9 mouse cellular contexts compared by ENCODE assay signal in the genomic region with DNA sequence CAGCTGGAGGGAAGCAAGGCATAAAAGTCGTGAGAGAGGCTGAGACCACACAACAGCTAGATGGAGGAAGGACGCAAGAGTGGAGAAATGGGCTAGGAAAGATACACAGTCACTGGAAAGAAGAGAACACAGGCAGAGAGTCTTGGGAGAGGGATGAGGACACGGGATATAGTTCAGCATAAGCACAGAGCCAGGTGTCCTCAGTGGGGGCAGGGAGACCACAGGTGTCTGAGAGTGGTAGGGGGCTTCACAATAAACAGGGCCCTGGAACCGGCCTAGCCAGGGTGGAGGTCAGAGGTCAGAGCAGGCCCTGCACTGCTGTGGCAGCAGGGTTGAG. TPM values are rescaled to one million over a fixed set of nuclear protein-coding genes. Genes with fewer than 3 reads are reported as not detected.
DNase-seq lines count a peak whose midpoint lies in the region; ATAC-seq and TF ChIP-seq lines count a peak whose summit lies in the region.
"Had no signal": no experiment of that assay in that cellular context is flagged by ENCODE, and none has a peak within 500 bp of the region (broad histone marks: within the 10 kb centered on the region; RNA-seq: fewer than 3 reads in every experiment).

No protein-coding gene starts in this region.

- peak overlapping the region; percentile 94 for H3K4me2 ChIP-seq in neural tube, embryonic 11.5 days (ENCODE audit: low read depth)
- peak overlapping the region; percentile 92 for H3K4me2 ChIP-seq in limb, embryonic 15.5 days
- H3K4me2 ChIP-seq in stomach, embryonic 15.5 days = peak overlapping the region; percentile 92

- no peak overlapping the region for H3K9ac ChIP-seq in neural tube, embryonic 11.5 days (ENCODE audit: low read length)
- 0 out of 2 replicates have a peak overlapping the region, but pooled peaks have one; percentile 1 for H3K9ac ChIP-seq in limb, embryonic 15.5 days
- H3K9ac ChIP-seq in stomach, embryonic 15.5 days = no peak overlapping the region

- no peaks in the 10 kb centered on the region for H3K9me3 ChIP-seq in neural tube, embryonic 11.5 days (ENCODE audit: control insufficient read depth, low read length)
- H3K9me3 ChIP-seq in limb, embryonic 15.5 days = no peaks in the 10 kb centered on the region
- H3K9me3 ChIP-seq in stomach, embryonic 15.5 days = no peaks in the 10 kb centered on the region

- H3K27me3 ChIP-seq in cerebellum, adult 2 months (ENCODE audit: control insufficient read depth, insufficient read depth, low read length) = no peaks in the 10 kb centered on the region
- peaks cover 20% of the 10 kb centered on the region for H3K27me3 ChIP-seq in neural tube, embryonic 11.5 days (ENCODE audit: control insufficient read depth, insufficient read depth, low read length)
- H3K27me3 ChIP-seq in limb, embryonic 15.5 days = peaks cover 38% of the 10 kb centered on the region
- peaks cover 21% of the 10 kb centered on the region; the same call in 1 of the 2 replicates for H3K27me3 ChIP-seq in stomach, embryonic 15.5 days (replicated peaks)

- peak overlapping the region; percentile 54 for H3K4me3 ChIP-seq in cerebellum, adult 2 months (replicated peaks; ENCODE audit: insufficient read depth, low read depth, low read length)
- H3K4me3 ChIP-seq in neural tube, embryonic 11.5 days (ENCODE audit: low read depth, low read length) = peak overlapping the region; percentile 53; the same call in 1 of the 2 replicates
- H3K4me3 ChIP-seq in limb, embryonic 15.5 days = peak overlapping the region; percentile 56
- H3K4me3 ChIP-seq in stomach, embryonic 15.5 days (replicated peaks) = peak overlapping the region; percentile 60

- WGBS in cerebellum, adult 2 months = 77% methylated on average over 4 of the region's 4 CpGs
- 31% methylated on average over 4 of the region's 4 CpGs for WGBS in neural tube, embryonic 11.5 days
- 33% methylated on average over 4 of the region's 4 CpGs for WGBS in limb, embryonic 15.5 days
- WGBS in stomach, embryonic 15.5 days = 47% methylated on average over 4 of the region's 4 CpGs

- no peaks in the 10 kb centered on the region; the same call in none of the 2 replicates for H3K4me1 ChIP-seq in cerebellum, adult 2 months (ENCODE audit: control insufficient read depth, insufficient read depth, low read length)
- H3K4me1 ChIP-seq in neural tube, embryonic 11.5 days (ENCODE audit: control insufficient read depth, insufficient read depth, low read length) = peaks cover 24% of the 10 kb centered on the region
- peaks cover 44% of the 10 kb centered on the region for H3K4me1 ChIP-seq in limb, embryonic 15.5 days
- H3K4me1 ChIP-seq in stomach, embryonic 15.5 days = peaks cover 20% of the 10 kb centered on the region

- TF ChIP-seq POLR2A in cerebellum, adult 2 months (IDR thresholded peaks at IDR 0.05; ENCODE audit: borderline replicate concordance, insufficient read depth, low read length) = no peak

- DNase-seq in cerebellum, adult 2 months = no peak
- DNase-seq in cerebellum, adult 18-20 months = no peak
- no peak for DNase-seq in neural tube, embryonic 11.5 days (ENCODE audit: low spot score)
- no peak for DNase-seq in neural tube, embryonic 10.5 days (ENCODE audit: extremely low spot score, low spot score)
- no peak for DNase-seq in gastrocnemius, postnatal 10 days
- no peak for DNase-seq in adrenal gland, adult 18-20 months (ENCODE audit: low spot score in 2 of 2)

- no peak overlapping the region for H3K27ac ChIP-seq in cerebellum, adult 2 months (ENCODE audit: insufficient read depth, low read length)
- no peak overlapping the region for H3K27ac ChIP-seq in neural tube, embryonic 11.5 days (ENCODE audit: low read depth, low read length)
- H3K27ac ChIP-seq in limb, embryonic 15.5 days = peak overlapping the region; percentile 17; the same call in 1 of the 2 replicates
- no peak overlapping the region for H3K27ac ChIP-seq in stomach, embryonic 15.5 days

- no peak for ATAC-seq in neural tube, embryonic 11.5 days (ENCODE audit: insufficient read depth, low FRiP score, low TSS enrichment)
- ATAC-seq in limb, embryonic 15.5 days (ENCODE audit: insufficient number of reproducible peaks, low FRiP score, low TSS enrichment, low read depth) = no peak
- ATAC-seq in stomach, embryonic 15.5 days (ENCODE audit: insufficient read depth, low FRiP score, low read depth) = no peak

- H3K36me3 ChIP-seq in neural tube, embryonic 11.5 days (ENCODE audit: control insufficient read depth, insufficient read depth, low read length) = no peaks in the 10 kb centered on the region; the same call in 1 of the 2 replicates
- peaks cover 4% of the 10 kb centered on the region; the same call in 1 of the 2 replicates for H3K36me3 ChIP-seq in limb, embryonic 15.5 days
- no peaks in the 10 kb centered on the region for H3K36me3 ChIP-seq in stomach, embryonic 15.5 days

- no peak for TF ChIP-seq CTCF in cerebellum, adult 2 months (IDR thresholded peaks at IDR 0.05; ENCODE audit: borderline replicate concordance, insufficient read depth, low read depth, low read length)

RNA-seq across cellular contexts. Expression of a gene that starts 1.1 kb away (rescaled TPM):
- polyA plus RNA-seq in cerebellum, adult 2 months (2012; rRNA removed) = 91.4 and 96.6 TPM in 2 replicates
- polyA plus RNA-seq in neural tube, embryonic 11.5 days (2014; fragmentation: Nextera tagmentation; extraction: Ambion mirVana) = 26.1 and 27.5 TPM in 2 replicates
- polyA plus RNA-seq in limb, embryonic 15.5 days (2015; fragmentation: Nextera tagmentation; extraction: Ambion mirVana) = 17.1 and 19.4 TPM in 2 replicates
- 8.2 and 9.3 TPM in 2 replicates for polyA plus RNA-seq in stomach, embryonic 15.5 days (2015; fragmentation: Nextera tagmentation; extraction: Ambion mirVana)
- total RNA-seq in gastrocnemius, postnatal 10 days (2021) = 10 to 100 TPM; 39.3 to 45.7 TPM
- 10 to 100 TPM; 12.4 to 16.9 TPM for total RNA-seq in adrenal gland, adult 18-20 months (2021)

RNA-seq across cellular contexts. Expression of a gene that starts 27.8 kb away (rescaled TPM):
- polyA plus RNA-seq in cerebellum, adult 2 months (2012; rRNA removed) = 1.6 TPM in 2 replicates
- polyA plus RNA-seq in neural tube, embryonic 11.5 days (2014; fragmentation: Nextera tagmentation; extraction: Ambion mirVana) = 21.0 and 21.3 TPM in 2 replicates
- polyA plus RNA-seq in limb, embryonic 15.5 days (2015; fragmentation: Nextera tagmentation; extraction: Ambion mirVana) = 62.0 and 64.9 TPM in 2 replicates
- polyA plus RNA-seq in stomach, embryonic 15.5 days (2015; fragmentation: Nextera tagmentation; extraction: Ambion mirVana) = 48.3 and 53.4 TPM in 2 replicates
- total RNA-seq in gastrocnemius, postnatal 10 days (2021) = 10 to 100 TPM; 27.6 to 40.5 TPM
- 10 to 100 TPM; 27.1 to 31.7 TPM for total RNA-seq in adrenal gland, adult 18-20 months (2021)

RNA-seq across cellular contexts. Expression of a gene that starts 28.4 kb away (rescaled TPM):
- 0.43 and 0.62 TPM in 2 replicates for polyA plus RNA-seq in cerebellum, adult 2 months (2012; rRNA removed)
- 0.34 and 0.50 TPM in 2 replicates for polyA plus RNA-seq in neural tube, embryonic 11.5 days (2014; fragmentation: Nextera tagmentation; extraction: Ambion mirVana)
- 0.20 and 0.36 TPM in 2 replicates for polyA plus RNA-seq in limb, embryonic 15.5 days (2015; fragmentation: Nextera tagmentation; extraction: Ambion mirVana)
- polyA plus RNA-seq in stomach, embryonic 15.5 days (2015; fragmentation: Nextera tagmentation; extraction: Ambion mirVana) = 0.46 and 0.53 TPM in 2 replicates
- under 1 TPM in 1 of 2 experiments, not detected in 1; 0.14 TPM for total RNA-seq in gastrocnemius, postnatal 10 days (2021)
- not detected for total RNA-seq in adrenal gland, adult 18-20 months (2021)
- total RNA-seq: neutrophil, adult 5-6 weeks had no signal
